Mouse (Mus musculus): ENCODE results near the gene Pus10.

DNA sequence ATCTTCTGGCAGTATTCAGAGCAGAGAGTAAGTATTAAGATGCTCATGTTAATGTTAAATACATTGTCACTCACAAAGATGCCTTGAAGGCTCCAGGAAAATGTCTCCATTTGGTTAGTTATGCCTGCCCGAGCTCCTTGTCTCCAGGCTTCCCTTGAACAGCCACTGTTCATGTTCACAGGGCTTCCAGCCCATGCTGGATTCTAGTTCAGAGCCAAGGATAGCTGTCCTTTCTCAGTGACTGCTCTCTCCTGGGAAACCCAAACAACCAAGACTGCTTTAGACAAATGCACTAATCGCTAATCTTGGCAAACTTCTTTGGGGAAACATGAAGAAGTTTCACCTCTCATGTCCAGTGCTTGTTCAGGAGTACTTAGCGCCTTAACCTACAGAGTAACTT lies 46.8 kb downstream of the Pus10 start:
- TF ChIP-seq CTCF (IDR thresholded peaks at IDR 0.05; ENCODE audit: borderline replicate concordance, insufficient read depth, low read depth, low read length) (no peak), POLR2A (IDR thresholded peaks at IDR 0.05; ENCODE audit: borderline replicate concordance, insufficient read depth, low read length) (no peak)

All from cerebellum, adult 2 months (tissue).